Mouse (Mus musculus) CH12.LX (cell line): ENCODE measurements around the gene Slc6a19. TPM values are rescaled to one million over a fixed set of nuclear protein-coding genes. Genes with fewer than 3 reads are reported as not detected.

Experiments
- DNase-seq: peaks from one replicate; pipeline ENCODE4 v3.0.0-alpha.2; 2013; ENCODE audit errors: extremely low read depth
- H3K27ac ChIP-seq: 2 replicates; pipeline ENCODE4 v1.5.1; 2012; ENCODE audit warnings: low read depth, mild to moderate bottlenecking, control low read depth, moderate library complexity; ENCODE audit not compliant: insufficient read depth
- H3K27me3 ChIP-seq: replicated peaks from 2 replicates; pipeline ENCODE3; 2012; ENCODE audit warnings: inconsistent platforms
- H3K36me3 ChIP-seq, 2 experiments: replicated peaks in 1 of 2; 2 replicates each; pipeline versions ENCODE3 to v1.6.1; 2012; ENCODE audit warnings: inconsistent platforms in 1 of 2, low read length in 1 of 2, mild to moderate bottlenecking in 1 of 2, mixed read lengths in 1 of 2, moderate library complexity in 1 of 2; ENCODE audit not compliant: control insufficient read depth in 1 of 2, insufficient read depth in 1 of 2
- H3K4me1 ChIP-seq, 2 experiments: 2 replicates each; pipeline ENCODE4 v1.6.1; 2012; ENCODE audit warnings: inconsistent platforms in 1 of 2, moderate library complexity in 1 of 2; ENCODE audit not compliant: insufficient read depth in 2 of 2, control insufficient read depth in 1 of 2
- H3K4me2 ChIP-seq: 2 replicates; pipeline ENCODE4 v1.6.1; 2012; ENCODE audit warnings: low read depth, mild to moderate bottlenecking, control low read depth; ENCODE audit not compliant: poor library complexity, insufficient read depth, severe bottlenecking
- H3K4me3 ChIP-seq, 3 experiments: fragments of 150-350 bp in 1 of 3; sonication (generic) in 1 of 3; replicated peaks in 1 of 3; 2 replicates each; pipeline versions ENCODE3 to v1.5.1; 2011 to 2012; ENCODE audit warnings: low read depth in 2 of 3, low read length in 2 of 3, mild to moderate bottlenecking in 2 of 3, moderate library complexity in 2 of 3, control low read depth in 1 of 3, improper control_type of control experiment in 1 of 3, inconsistent platforms in 1 of 3, mixed read lengths in 1 of 3; ENCODE audit not compliant: poor library complexity in 1 of 3
- H3K79me2 ChIP-seq: replicated peaks from 2 replicates; pipeline ENCODE4 v1.6.1; 2012; ENCODE audit warnings: mild to moderate bottlenecking, moderate library complexity; ENCODE audit not compliant: control insufficient read depth, poor library complexity, insufficient read depth, severe bottlenecking; ENCODE audit errors: extremely low read depth
- H3K9ac ChIP-seq: 2 replicates; pipeline ENCODE4 v1.6.1; 2012; ENCODE audit warnings: low read depth, mild to moderate bottlenecking, control low read depth, moderate library complexity; ENCODE audit not compliant: insufficient read depth
- H3K9me3 ChIP-seq: replicated peaks from 2 replicates; pipeline ENCODE3; 2012; ENCODE audit warnings: low read length, inconsistent platforms, mixed read lengths
- BHLHE40 ChIP-seq: IDR thresholded peaks from 2 replicates; pipeline ENCODE4 v1.6.1; 2011; ENCODE audit warnings: mild to moderate bottlenecking, low read depth, low read length, improper control_type of control experiment
- CHD1 ChIP-seq: IDR thresholded peaks from 2 replicates; pipeline ENCODE4 v1.6.1; 2012; ENCODE audit warnings: low read depth, low read length, improper control_type of control experiment, inconsistent platforms
- E2F4 ChIP-seq: IDR thresholded peaks from 2 replicates; pipeline ENCODE4 v1.6.1; 2011; ENCODE audit warnings: low read depth, low read length, improper control_type of control experiment; ENCODE audit not compliant: insufficient replicate concordance
- ETS1 ChIP-seq: conservative IDR thresholded peaks from 2 replicates; pipeline ENCODE4 v1.6.1; 2012; ENCODE audit warnings: low read depth, mild to moderate bottlenecking, inconsistent platforms, low read length, improper control_type of control experiment, moderate library complexity
- JUND ChIP-seq: conservative IDR thresholded peaks from 2 replicates; pipeline ENCODE4 v1.6.1; 2011; ENCODE audit warnings: low read depth, low read length, improper control_type of control experiment
- KAT2A ChIP-seq: IDR thresholded peaks from 2 replicates; pipeline ENCODE4 v1.6.1; 2012; ENCODE audit warnings: low read length, improper control_type of control experiment, inconsistent platforms; ENCODE audit not compliant: insufficient replicate concordance
- MAZ ChIP-seq: IDR thresholded peaks from 2 replicates; pipeline ENCODE4 v1.6.1; 2012; ENCODE audit warnings: low read depth, mild to moderate bottlenecking, inconsistent platforms, low read length, improper control_type of control experiment, moderate library complexity
- MXI1 ChIP-seq: IDR thresholded peaks from 2 replicates; pipeline ENCODE4 v1.6.1; 2011; ENCODE audit warnings: mild to moderate bottlenecking, low read depth, low read length, improper control_type of control experiment
- NELFE ChIP-seq: IDR thresholded peaks from 2 replicates; pipeline ENCODE4 v1.6.1; 2011; ENCODE audit warnings: low read depth, low read length, improper control_type of control experiment
- NRF1 ChIP-seq: IDR thresholded peaks from 2 replicates; pipeline ENCODE4 v1.6.1; 2014; ENCODE audit warnings: low read depth, mild to moderate bottlenecking, inconsistent platforms, low read length, improper control_type of control experiment, moderate library complexity
- POLR2A ChIP-seq: IDR thresholded peaks from 2 replicates; pipeline ENCODE4 v1.6.1; 2011; ENCODE audit warnings: low read depth, mild to moderate bottlenecking, improper control_type of control experiment, low read length
- TBP ChIP-seq: conservative IDR thresholded peaks from 2 replicates; pipeline ENCODE4 v1.6.1; 2011; ENCODE audit warnings: low read depth, low read length, improper control_type of control experiment
- TCF12 ChIP-seq: IDR thresholded peaks from 2 replicates; pipeline ENCODE4 v1.6.1; 2014; ENCODE audit warnings: low read depth, mild to moderate bottlenecking, inconsistent platforms, low read length, improper control_type of control experiment
- UBTF ChIP-seq: IDR thresholded peaks from 2 replicates; pipeline ENCODE4 v1.6.1; 2012; ENCODE audit warnings: low read depth, mild to moderate bottlenecking, inconsistent platforms, low read length, improper control_type of control experiment, moderate library complexity
- ZC3H11A ChIP-seq: IDR thresholded peaks from 2 replicates; pipeline ENCODE4 v1.6.1; 2012; ENCODE audit warnings: low read depth, mild to moderate bottlenecking, inconsistent platforms, low read length, improper control_type of control experiment
- ZMIZ1 ChIP-seq: IDR thresholded peaks from 2 replicates; pipeline ENCODE4 v1.6.1; 2012; ENCODE audit warnings: low read depth, mild to moderate bottlenecking, inconsistent platforms, low read length, improper control_type of control experiment
- dilution Hi-C: fragments of 300-500 bp; cut with MboI; formaldehyde crosslinking; loops from 2 replicates; pipeline ENCODE4 v1.14.3; 2020; ENCODE audit warnings: low sequenced_read_pairs; ENCODE audit not compliant: extremely low pct_unique_long_range_greater_than_20kb, extremely low pct_ligation_motif_present
- in situ Hi-C: fragments of 300-500 bp; cut with MboI; formaldehyde crosslinking; loops from 3 replicates; pipeline ENCODE4 v1.14.3; 2019; ENCODE audit warnings: low sequenced_read_pairs, low pct_ligation_motif_present, low pct_unique_long_range_greater_than_20kb, mixed read lengths
- polyA plus RNA-seq: library from polyadenylated mRNA; unstranded; fragments of >175 nt; gene quantifications from 2 replicates; pipeline ENCODE4 v1.2.1, GENCODE M21; 2012; ENCODE audit warnings: low read depth; ENCODE audit not compliant: insufficient read length
- total RNA-seq, 2 experiments: library from RNA; depleted of rRNA; stranded (reverse); fragments of 300-350 nt in 1 of 2; fragments of >200 nt in 1 of 2; gene quantifications; 2 replicates each; pipeline ENCODE4 v1.2.3; 2012 to 2014

Slc6a19 gene
- total and polyA plus RNA-seq, 3 experiments, result 0.13 TPM; not detected in 1

GRCm38 (mm10) chr13:73685502-73685901, 19.2 kb downstream of the Slc6a19 start:
- in situ Hi-C loops (no loop called here), dilution Hi-C loops (no loop called here)
- Histone ChIP-seq H3K36me3 (no peaks in the 10 kb centered on the region), H3K4me3 (no peak overlapping the region), H3K4me2 (no peak overlapping the region), H3K9me3 (no peaks in the 10 kb centered on the region), H3K9ac (no peak overlapping the region), H3K79me2 (no peaks in the 10 kb centered on the region), H3K27me3 (no peaks in the 10 kb centered on the region), H3K4me1 (peaks cover 2 to 15% of the 10 kb centered on the region in 2 experiments; a peak in 3 of 4 replicates), H3K27ac (no peak overlapping the region)
- DNase-seq, result no peak
- TF ChIP-seq JUND, result no peak
- TF ChIP-seq ZC3H11A, result no peak
- TF ChIP-seq CHD1, result no peak
- TF ChIP-seq MXI1, result no peak
- TF ChIP-seq ZMIZ1, result no peak
- no peak for TF ChIP-seq TCF12
- no peak for TF ChIP-seq TBP

DNA sequence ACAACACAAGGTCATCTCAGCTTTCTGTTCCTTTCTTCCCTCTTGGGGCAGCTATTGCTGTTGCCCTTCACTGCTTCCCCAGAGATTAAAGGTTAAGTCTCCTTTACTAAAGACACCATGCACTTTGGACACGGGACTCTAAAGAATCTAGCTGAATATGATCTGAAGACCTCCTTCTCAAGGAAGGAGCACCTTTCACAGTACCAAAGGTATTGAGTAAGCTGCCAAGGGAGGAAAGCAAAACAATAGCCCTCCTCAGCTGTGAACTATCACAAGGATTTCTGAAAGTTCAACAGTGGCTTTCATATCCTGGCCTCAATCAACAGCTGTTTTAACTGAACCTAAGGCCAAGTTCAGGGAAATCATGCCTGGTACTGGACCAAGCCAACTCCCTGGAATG, 20.3 kb downstream of the Slc6a19 start:
- H3K4me3 ChIP-seq, result no peak overlapping the region
- DNase-seq, result no peak
- H3K27me3 ChIP-seq, result no peaks in the 10 kb centered on the region
- H3K27ac ChIP-seq, result no peak overlapping the region
- dilution Hi-C loops, result no loop called here
- no peaks in the 10 kb centered on the region for H3K9me3 ChIP-seq
- H3K79me2 ChIP-seq, result no peaks in the 10 kb centered on the region
- H3K36me3 ChIP-seq, result no peaks in the 10 kb centered on the region
- TF ChIP-seq BHLHE40 (no peak), UBTF (no peak), NRF1 (no peak), ETS1 (no peak), MAZ (no peak), KAT2A (no peak), NELFE (no peak), E2F4 (no peak), POLR2A (no peak)
- H3K4me2 ChIP-seq, result no peak overlapping the region
- no peak overlapping the region for H3K9ac ChIP-seq
- in situ Hi-C loops, result no loop called here
- H3K4me1 ChIP-seq, result peaks cover 2 to 15% of the 10 kb centered on the region in 2 experiments; a peak in 3 of 4 replicates
